Mouse (Mus musculus): ENCODE data around the gene Clrn3. TPM values are rescaled to one million over a fixed set of nuclear protein-coding genes. Genes with fewer than 3 reads are reported as not detected.

Gene Clrn3
- polyA plus RNA-seq, 1 experiment = not detected

DNA sequence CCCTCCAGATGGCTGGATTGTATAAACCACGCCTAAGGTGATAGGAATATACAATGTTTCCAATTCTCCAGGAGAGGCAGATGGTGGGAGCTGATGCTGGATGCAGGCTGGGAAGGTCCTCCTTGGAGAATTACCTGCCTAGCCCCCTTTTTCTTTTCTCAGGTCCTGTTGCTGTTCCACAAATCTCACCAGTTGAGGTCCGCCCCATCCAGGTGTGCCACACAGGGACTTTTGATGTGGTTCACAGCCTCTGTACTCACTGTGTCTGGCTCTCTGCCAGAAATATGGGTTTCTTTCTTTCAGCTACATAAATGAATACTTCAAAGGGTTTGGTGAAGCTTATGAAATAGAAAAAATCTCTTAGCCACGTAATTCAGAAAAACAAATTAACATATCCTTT is 13.8 kb upstream of the Clrn3 start:
- H3K4me1 ChIP-seq (ENCODE audit: control insufficient read depth) = peaks cover 19% of the 10 kb centered on the region
- no peaks in the 10 kb centered on the region for H3K36me3 ChIP-seq (ENCODE audit: control insufficient read depth)
- no peaks in the 10 kb centered on the region for H3K9me3 ChIP-seq (ENCODE audit: control insufficient read depth, low read length)
- peaks cover 17% of the 10 kb centered on the region for H3K27me3 ChIP-seq (ENCODE audit: control insufficient read depth)
- no peak overlapping the region for H3K4me3 ChIP-seq (replicated peaks)
- TF ChIP-seq TAL1 (IDR thresholded peaks at IDR 0.05; ENCODE audit: low read length) (no peak), GATA1 (IDR thresholded peaks at IDR 0.05; ENCODE audit: low read length) (no peak)

DNA sequence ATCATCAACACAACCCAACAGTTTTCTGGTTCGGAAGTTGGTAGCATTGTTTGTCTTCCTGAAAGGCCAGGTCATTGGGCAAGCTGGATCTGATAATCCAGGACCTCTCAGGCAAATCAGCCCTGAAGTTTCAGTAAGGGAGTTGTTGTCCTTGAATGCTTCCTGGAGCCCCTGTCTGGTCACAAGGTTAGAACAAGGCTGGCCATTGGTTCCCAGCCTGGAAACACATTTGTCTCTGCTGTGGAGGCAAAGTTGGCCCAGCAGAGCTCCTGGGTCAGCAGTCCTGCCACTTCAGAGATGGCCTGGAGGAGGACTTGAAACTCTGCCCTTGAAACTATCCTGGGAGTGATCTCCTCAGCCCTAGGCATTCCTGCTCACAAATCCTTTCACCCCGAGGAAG is 11.0 kb upstream of the Clrn3 start:
- Histone ChIP-seq H3K4me3 (replicated peaks) (no peak overlapping the region), H3K36me3 (ENCODE audit: control insufficient read depth) (no peaks in the 10 kb centered on the region), H3K4me1 (ENCODE audit: control insufficient read depth) (peaks cover 24% of the 10 kb centered on the region), H3K27me3 (ENCODE audit: control insufficient read depth) (peaks cover 17% of the 10 kb centered on the region), H3K9me3 (ENCODE audit: control insufficient read depth, low read length) (no peaks in the 10 kb centered on the region)
- no peak for TF ChIP-seq GATA1 (IDR thresholded peaks at IDR 0.05; ENCODE audit: low read length)
- no peak for TF ChIP-seq TAL1 (IDR thresholded peaks at IDR 0.05; ENCODE audit: low read length)

DNA sequence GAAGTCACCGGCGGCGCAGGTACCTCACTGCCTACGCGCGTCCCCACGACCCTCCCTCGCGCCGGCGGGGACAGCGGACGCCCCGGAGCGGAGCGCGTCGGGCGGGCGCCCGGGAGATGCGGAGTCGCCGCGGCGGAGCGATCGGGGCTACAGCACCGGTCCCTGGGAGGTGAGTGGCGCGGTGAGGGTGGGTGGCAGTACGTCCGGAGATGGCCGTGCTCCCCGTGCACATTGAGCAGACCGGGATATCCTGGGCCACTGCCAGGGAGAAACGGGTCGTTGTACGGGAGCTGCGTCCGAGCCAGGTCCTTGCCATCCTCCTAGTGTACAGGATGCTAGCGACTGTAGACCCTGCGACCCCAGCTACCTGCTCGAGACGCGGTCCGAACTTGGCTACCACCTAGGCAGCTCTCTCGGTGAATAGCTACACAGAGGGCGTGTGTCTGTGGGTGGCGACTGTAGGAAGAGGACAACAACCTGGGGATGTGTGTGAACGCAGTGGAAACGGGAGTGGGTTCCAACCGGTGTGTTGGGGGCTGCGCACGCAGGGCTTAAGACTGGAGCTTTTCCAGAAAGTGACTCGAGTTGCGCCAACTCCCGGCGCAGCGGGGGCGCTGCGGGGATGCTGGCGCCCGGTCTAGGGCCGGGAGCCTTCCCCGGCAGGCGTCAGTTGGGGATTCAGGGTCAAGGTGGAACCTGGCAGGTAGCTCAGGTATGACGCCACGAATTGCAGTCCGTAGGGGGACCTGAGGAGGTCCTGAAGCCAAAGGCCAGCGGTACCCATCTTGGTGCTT is 9.7 kb upstream of the Clrn3 start:
- H3K4me3 ChIP-seq (replicated peaks) = peak overlapping the region; percentile 64
- no peaks in the 10 kb centered on the region for H3K9me3 ChIP-seq (ENCODE audit: control insufficient read depth, low read length)
- H3K36me3 ChIP-seq (ENCODE audit: control insufficient read depth) = no peaks in the 10 kb centered on the region
- H3K27me3 ChIP-seq (ENCODE audit: control insufficient read depth) = peaks cover 17% of the 10 kb centered on the region
- peaks cover 24% of the 10 kb centered on the region for H3K4me1 ChIP-seq (ENCODE audit: control insufficient read depth)
- TF ChIP-seq GATA1 (IDR thresholded peaks at IDR 0.05; ENCODE audit: low read length) (no peak), TAL1 (IDR thresholded peaks at IDR 0.05; ENCODE audit: low read length) (no peak)

DNA sequence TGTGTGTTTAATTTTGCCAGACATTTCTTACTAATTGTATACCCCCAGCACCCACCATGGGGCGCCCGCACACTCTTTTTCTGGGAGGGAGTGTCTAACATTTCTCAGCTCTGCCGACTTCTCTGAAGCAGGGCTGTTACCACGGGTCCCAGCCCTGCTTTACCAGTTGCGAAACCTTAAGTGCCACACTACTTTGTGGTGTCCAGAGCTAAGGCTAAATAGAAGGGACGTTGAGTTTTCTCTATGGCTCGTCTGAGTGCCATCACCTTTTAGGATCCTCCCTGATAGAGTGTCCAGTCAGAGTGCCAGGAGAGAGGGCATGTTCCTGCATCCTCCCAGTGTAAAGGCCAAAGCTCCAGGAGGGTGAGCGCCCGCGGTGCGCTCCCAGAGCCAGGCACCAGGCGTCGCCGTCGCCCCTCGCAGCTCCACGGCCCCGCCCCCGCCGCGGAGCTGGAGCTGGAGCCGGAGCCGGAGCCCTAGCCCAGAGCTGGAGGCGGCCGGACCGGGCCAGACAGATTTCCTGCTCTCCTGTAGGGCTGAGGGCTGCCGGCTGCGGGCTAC is 9.0 kb upstream of the Clrn3 start, which contains the start of gene Ptpre:
TSS of gene Ptpre (plus strand) at position 141 of the 561 bp plus-strand sequence.
- Histone ChIP-seq H3K27me3 (ENCODE audit: control insufficient read depth) (peaks cover 17% of the 10 kb centered on the region), H3K4me1 (ENCODE audit: control insufficient read depth) (peaks cover 24% of the 10 kb centered on the region), H3K9me3 (ENCODE audit: control insufficient read depth, low read length) (no peaks in the 10 kb centered on the region), H3K36me3 (ENCODE audit: control insufficient read depth) (no peaks in the 10 kb centered on the region), H3K4me3 (replicated peaks) (peak within 1 kb of the TSS; percentile 64)
- TF ChIP-seq GATA1 (IDR thresholded peaks at IDR 0.05; ENCODE audit: low read length) = no peak
- TF ChIP-seq TAL1 (IDR thresholded peaks at IDR 0.05; ENCODE audit: low read length) = no peak

DNA sequence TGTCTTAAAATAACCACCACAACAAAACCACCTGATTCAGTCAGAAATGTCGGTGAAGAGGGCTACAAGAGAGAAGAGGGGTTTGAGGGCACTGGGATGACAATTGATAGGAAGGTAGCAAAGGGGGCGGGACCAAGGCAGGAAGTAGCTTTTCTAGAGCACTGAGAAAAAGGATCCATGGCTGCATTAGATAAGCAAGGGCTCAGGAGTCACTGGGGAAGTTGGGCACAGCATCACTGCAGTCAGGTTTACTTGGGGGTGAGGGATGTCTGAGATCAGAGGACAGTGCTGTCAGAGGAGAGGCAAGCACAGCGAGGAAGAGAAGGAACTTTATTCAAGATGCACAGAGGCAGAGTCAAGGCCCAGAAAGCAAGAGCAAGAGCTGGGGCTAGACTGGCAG is 7.5 kb upstream of the Clrn3 start:
- Histone ChIP-seq H3K9me3 (ENCODE audit: control insufficient read depth, low read length) (no peaks in the 10 kb centered on the region), H3K4me1 (ENCODE audit: control insufficient read depth) (peaks cover 24% of the 10 kb centered on the region), H3K27me3 (ENCODE audit: control insufficient read depth) (peaks cover 17% of the 10 kb centered on the region), H3K4me3 (replicated peaks) (no peak overlapping the region), H3K36me3 (ENCODE audit: control insufficient read depth) (no peaks in the 10 kb centered on the region)
- TF ChIP-seq GATA1 (IDR thresholded peaks at IDR 0.05; ENCODE audit: low read length) (no peak), TAL1 (IDR thresholded peaks at IDR 0.05; ENCODE audit: low read length) (no peak)

DNA sequence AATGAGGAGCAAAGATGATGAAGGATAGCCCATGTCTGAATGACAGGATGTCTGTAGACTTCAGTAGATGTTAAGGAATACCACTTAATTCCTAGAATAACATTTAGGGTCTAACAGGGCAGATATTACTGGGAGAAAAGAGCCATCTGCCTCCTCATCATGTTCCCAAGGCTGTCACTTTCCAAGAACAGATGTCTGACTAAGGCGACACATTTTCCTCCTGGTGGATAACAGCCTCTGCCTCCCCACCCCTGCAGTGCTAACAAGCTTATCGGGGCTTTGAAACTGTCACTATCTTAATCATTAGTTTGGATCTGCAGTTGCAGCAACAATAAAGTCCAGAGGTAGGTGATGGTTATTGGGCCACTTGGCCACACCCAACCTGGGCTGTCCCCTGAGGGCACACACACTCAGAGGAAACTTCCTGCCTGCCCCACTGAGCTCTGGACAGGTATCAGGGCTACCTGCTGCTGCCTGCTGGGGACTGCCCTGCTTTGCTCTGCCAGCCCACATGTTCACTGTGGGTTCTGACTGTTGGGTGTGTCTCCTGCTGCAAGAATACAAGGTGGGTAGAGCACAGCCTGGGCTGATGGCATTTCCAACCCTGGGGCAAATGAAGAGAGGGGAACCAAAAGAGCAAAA is 6.2 kb upstream of the Clrn3 start:
- H3K36me3 ChIP-seq (ENCODE audit: control insufficient read depth) = no peaks in the 10 kb centered on the region
- peaks cover 17% of the 10 kb centered on the region for H3K27me3 ChIP-seq (ENCODE audit: control insufficient read depth)
- TF ChIP-seq GATA1 (IDR thresholded peaks at IDR 0.05; ENCODE audit: low read length) (no peak), TAL1 (IDR thresholded peaks at IDR 0.05; ENCODE audit: low read length) (no peak)
- peaks cover 24% of the 10 kb centered on the region for H3K4me1 ChIP-seq (ENCODE audit: control insufficient read depth)
- no peak overlapping the region for H3K4me3 ChIP-seq (replicated peaks)
- no peaks in the 10 kb centered on the region for H3K9me3 ChIP-seq (ENCODE audit: control insufficient read depth, low read length)

DNA sequence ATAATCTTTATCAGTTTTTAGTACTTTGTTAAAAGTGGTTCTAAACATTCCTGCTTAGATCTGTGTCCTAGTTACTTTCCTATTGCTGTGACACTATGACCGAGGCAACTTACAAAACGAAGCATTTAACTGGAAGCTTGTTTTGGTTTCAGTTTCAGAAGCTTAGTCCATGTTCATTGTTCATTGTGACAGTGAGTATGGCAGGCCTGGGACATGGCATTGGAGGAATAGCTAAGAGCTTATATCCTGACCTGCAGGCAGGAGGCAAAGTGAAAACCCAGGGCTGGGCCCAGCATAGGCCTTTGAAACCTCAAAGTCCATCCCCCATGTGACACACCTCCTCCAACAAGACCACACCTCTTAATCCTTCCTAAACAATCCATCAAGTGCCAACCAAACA is 614 bp upstream of the Clrn3 start:
- H3K36me3 ChIP-seq (ENCODE audit: control insufficient read depth) = no peaks in the 10 kb centered on the region
- H3K27me3 ChIP-seq (ENCODE audit: control insufficient read depth) = no peaks in the 10 kb centered on the region
- H3K4me1 ChIP-seq (ENCODE audit: control insufficient read depth) = no peaks in the 10 kb centered on the region
- TF ChIP-seq GATA1 (IDR thresholded peaks at IDR 0.05; ENCODE audit: low read length) (no peak), TAL1 (IDR thresholded peaks at IDR 0.05; ENCODE audit: low read length) (no peak)
- H3K4me3 ChIP-seq (replicated peaks) = no peak overlapping the region
- H3K9me3 ChIP-seq (ENCODE audit: control insufficient read depth, low read length) = no peaks in the 10 kb centered on the region

DNA sequence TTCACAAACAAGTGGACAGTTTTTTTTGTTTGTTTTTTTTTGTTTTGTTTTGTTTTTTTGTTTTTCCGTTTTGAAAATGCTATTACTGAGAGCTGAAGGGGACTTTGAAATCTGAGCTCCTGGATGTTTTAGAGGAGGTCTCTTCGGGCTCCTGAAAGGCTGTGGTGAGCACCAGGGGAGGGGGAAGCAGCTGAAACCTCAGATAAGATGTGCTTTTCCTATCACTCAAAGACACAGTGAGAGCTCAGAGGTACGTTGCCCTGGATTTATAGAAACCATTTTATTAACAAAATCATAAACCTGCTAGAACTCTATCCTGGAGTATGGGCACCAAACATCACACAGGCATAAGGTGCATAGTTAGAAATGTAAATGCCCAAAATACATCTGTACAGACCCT is 1.3 kb downstream of the Clrn3 start:
- no peak for TF ChIP-seq TAL1 (IDR thresholded peaks at IDR 0.05; ENCODE audit: low read length)
- no peak for TF ChIP-seq GATA1 (IDR thresholded peaks at IDR 0.05; ENCODE audit: low read length)

DNA sequence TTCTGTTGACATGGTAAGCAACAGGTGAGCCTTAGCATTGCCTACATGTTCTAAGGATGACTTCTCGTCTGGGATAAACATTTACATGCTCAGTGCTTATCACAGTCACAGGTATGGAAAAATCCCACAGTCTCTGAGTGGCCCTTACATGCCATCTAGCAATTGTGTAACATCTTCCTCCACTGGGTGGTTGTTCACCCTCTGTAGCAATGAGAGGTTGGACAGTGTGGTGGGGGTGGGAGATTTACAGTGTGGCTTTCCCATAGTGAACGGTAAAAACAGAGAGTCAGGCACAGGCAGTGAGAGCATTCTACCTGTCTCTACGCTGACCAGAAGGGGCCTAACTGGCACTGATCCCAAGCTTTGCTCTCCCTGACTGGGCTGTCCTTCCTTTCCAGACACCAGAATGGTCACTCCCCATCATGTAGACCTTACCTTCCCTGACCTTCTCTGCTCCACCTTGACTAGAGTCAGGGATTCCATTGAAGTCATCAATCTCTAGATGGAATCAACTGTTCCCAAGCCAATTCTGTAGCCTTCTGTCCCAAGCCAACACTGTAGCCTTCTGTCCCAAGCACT is 1.8 kb downstream of the Clrn3 start:
- H3K27me3 ChIP-seq (ENCODE audit: control insufficient read depth) = no peaks in the 10 kb centered on the region
- no peaks in the 10 kb centered on the region for H3K9me3 ChIP-seq (ENCODE audit: control insufficient read depth, low read length)
- H3K4me1 ChIP-seq (ENCODE audit: control insufficient read depth) = no peaks in the 10 kb centered on the region

More for the DNA sequence above, 1.3 kb downstream of the Clrn3 start:
- no peak overlapping the region for H3K4me3 ChIP-seq (replicated peaks)
- H3K4me1 ChIP-seq (ENCODE audit: control insufficient read depth) = no peaks in the 10 kb centered on the region
- no peaks in the 10 kb centered on the region for H3K9me3 ChIP-seq (ENCODE audit: control insufficient read depth, low read length)
- H3K27me3 ChIP-seq (ENCODE audit: control insufficient read depth) = no peaks in the 10 kb centered on the region
- no peaks in the 10 kb centered on the region for H3K36me3 ChIP-seq (ENCODE audit: control insufficient read depth)

More for the DNA sequence above, 1.8 kb downstream of the Clrn3 start:
- TF ChIP-seq GATA1 (IDR thresholded peaks at IDR 0.05; ENCODE audit: low read length) (no peak), TAL1 (IDR thresholded peaks at IDR 0.05; ENCODE audit: low read length) (no peak)
- Histone ChIP-seq H3K4me3 (replicated peaks) (no peak overlapping the region), H3K36me3 (ENCODE audit: control insufficient read depth) (no peaks in the 10 kb centered on the region)
